Mouse (Mus musculus) small intestine, adult 2 months (tissue): ENCODE measurements around the gene Sycp3. TPM values are rescaled to one million over a fixed set of nuclear protein-coding genes. Genes with fewer than 3 reads are reported as not detected.
"Not testable (repeated sequence)": the region's sequence is repeated elsewhere in the genome, so short reads cannot be mapped to it uniquely, and the experiment has no call there.

Source experiments
- H3K27ac ChIP-seq: fragments of 200-500 bp; 2 replicates; pipeline ENCODE4 v1.5.1; 2012; ENCODE audit warnings: low read depth, low read length, control low read depth, inconsistent platforms; ENCODE audit not compliant: insufficient read depth
- H3K27me3 ChIP-seq: fragments of 200-500 bp; 2 replicates; pipeline ENCODE4 v1.6.1; 2012; ENCODE audit warnings: mild to moderate bottlenecking, moderate library complexity, low read length, inconsistent platforms; ENCODE audit not compliant: control insufficient read depth, insufficient read depth
- H3K36me3 ChIP-seq: fragments of 200-500 bp; 2 replicates; pipeline ENCODE4 v1.6.1; 2012; ENCODE audit warnings: mild to moderate bottlenecking, low read length, control low read depth, inconsistent platforms; ENCODE audit not compliant: control insufficient read depth, insufficient read depth
- H3K4me1 ChIP-seq: fragments of 200-500 bp; 2 replicates; pipeline ENCODE4 v1.6.1; 2012; ENCODE audit warnings: low read length, inconsistent platforms, mixed read lengths; ENCODE audit not compliant: control insufficient read depth, insufficient read depth, insufficient read length
- H3K4me3 ChIP-seq: fragments of 200-500 bp; 2 replicates; pipeline ENCODE4 v1.5.1; 2012; ENCODE audit warnings: low read depth, mild to moderate bottlenecking, control low read depth, inconsistent platforms, low read length, moderate library complexity
- CTCF ChIP-seq: fragments of 200-500 bp; IDR thresholded peaks from 2 replicates; pipeline ENCODE4 v1.5.1; 2012; ENCODE audit warnings: low read depth, mild to moderate bottlenecking, control low read depth, inconsistent platforms, low read length, moderate library complexity, mixed read lengths; ENCODE audit not compliant: insufficient replicate concordance, insufficient read length; ENCODE audit errors: extremely low read depth
- POLR2A ChIP-seq: fragments of 200-500 bp; IDR thresholded peaks from 2 replicates; pipeline ENCODE4 v1.6.1; 2012; ENCODE audit warnings: low read depth, mild to moderate bottlenecking, control low read depth, inconsistent platforms, low read length, moderate library complexity
- WGBS: fragments of 180-500 bp; shearing (Covaris S2); methylation state at CpG from one replicate; pipeline ENCODE4 v1.1.7; 2018; 5-methylcytosine and 5-hydroxymethylcytosine counted together
- polyA plus RNA-seq: library from polyadenylated mRNA; depleted of rRNA; stranded (reverse); fragments of >200 nt; gene quantifications from 2 replicates; pipeline ENCODE4 v1.2.3, GENCODE M21; 2012; rRNA removed

Gene Sycp3
- polyA plus RNA-seq, 1 experiment: not detected

DNA sequence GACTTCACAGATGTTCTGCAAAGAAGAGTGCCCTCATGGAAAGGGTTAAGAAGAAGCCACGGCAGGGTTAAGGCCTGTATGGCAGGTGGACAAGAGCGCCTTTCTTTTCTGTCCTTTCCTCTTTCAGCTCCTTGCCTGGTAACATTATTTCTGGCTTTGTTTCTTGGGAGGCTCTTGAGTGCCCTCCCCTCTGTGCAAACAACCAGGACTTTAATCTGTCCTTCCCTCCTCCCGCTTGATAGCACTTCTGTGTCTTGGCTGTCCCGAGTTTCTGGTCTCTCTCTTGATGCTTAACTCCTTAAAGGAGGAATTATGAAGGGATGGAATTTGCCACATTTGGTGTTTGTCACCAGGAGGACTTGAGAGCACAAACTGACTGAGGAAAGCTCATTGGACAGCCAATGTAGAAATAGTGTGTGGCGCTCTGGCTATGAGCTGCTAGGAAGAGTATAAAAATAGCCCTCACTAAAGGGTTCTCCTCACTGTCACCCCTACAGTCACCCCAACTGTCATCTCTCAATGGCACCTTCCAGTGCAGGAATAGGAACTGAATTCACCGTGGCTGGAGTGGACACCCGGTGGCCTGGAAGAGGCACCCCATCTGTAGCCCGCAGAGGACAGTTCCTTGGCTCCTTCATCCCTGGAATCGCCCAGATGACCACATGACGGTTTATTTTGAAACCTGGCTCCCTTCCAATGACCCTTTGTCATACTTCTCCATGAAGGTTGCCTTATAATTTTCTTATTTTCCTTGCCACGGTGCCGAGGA lies 51.3 kb downstream of the Sycp3 start:
- TF ChIP-seq POLR2A (no peak), CTCF (no peak)
- no peaks in the 10 kb centered on the region for H3K27me3 ChIP-seq
- H3K27ac ChIP-seq: peak overlapping the region; percentile 60
- no peak overlapping the region for H3K4me3 ChIP-seq
- no peaks in the 10 kb centered on the region for H3K36me3 ChIP-seq
- WGBS: 22% methylated on average over 12 of the region's 12 CpGs
- peaks cover 19% of the 10 kb centered on the region; the same call in 1 of the 2 replicates for H3K4me1 ChIP-seq

DNA sequence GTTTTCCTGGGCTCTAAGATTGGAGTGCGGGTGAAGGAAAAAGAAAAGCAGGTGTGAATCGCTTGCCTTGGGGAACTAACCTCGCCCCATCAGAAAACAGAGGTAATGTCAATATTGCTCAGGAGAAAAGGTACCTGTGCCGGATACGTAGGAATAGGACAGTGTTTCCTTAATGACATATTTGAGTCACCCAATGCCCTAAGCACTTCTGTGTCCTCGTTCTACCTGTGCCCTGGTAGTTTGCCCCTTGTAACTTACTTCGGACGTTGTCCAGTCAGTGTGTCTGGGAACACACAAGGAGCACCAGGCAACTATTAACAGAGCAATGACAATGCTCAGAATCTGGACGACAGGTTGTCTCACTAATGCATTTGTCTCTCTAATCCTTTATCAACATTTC lies 52.0 kb downstream of the Sycp3 start:
- Histone ChIP-seq H3K4me1 (peaks cover 16% of the 10 kb centered on the region; the same call in 1 of the 2 replicates), H3K27me3 (no peaks in the 10 kb centered on the region), H3K27ac (peak overlapping the region; percentile 60; the same call in 1 of the 2 replicates), H3K4me3 (no peak overlapping the region), H3K36me3 (no peaks in the 10 kb centered on the region)
- WGBS: 24% methylated on average over 9 of the region's 9 CpGs
- TF ChIP-seq CTCF (no peak), POLR2A (no peak)

DNA sequence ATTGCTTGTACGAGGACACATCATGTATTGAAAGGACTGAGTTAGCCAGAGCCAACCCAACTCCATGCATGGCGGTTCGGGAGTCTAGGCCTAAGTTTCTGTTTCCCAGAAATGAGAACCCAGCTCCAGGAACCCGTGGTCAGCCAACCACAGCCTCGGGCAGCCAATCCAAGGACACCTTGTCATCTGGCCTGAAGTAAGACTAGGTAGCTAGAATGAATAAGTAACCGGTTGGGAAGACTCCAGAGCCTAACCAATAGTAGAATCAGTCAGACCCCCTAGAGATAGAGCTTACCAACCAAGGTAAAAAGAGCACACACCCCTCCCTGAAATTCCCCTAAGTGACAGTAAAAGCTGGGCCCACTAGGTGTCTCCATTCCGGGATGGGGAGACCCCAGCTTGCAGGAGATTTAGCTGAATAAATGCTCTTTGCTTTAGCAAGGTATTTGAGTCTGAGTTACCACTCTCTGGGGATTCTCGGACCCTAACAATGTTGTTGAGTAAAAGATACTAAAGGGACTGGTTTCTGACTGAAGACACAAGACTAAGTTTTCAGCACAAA lies 54.3 kb downstream of the Sycp3 start:
- Histone ChIP-seq H3K36me3 (no peaks in the 10 kb centered on the region), H3K27me3 (no peaks in the 10 kb centered on the region), H3K27ac (no peak overlapping the region), H3K4me1 (peaks cover 11% of the 10 kb centered on the region; the same call in 1 of the 2 replicates), H3K4me3 (no peak overlapping the region)
- TF ChIP-seq POLR2A (no peak), CTCF (no peak)
- WGBS: 80% methylated on average over 8 of the region's 8 CpGs

DNA sequence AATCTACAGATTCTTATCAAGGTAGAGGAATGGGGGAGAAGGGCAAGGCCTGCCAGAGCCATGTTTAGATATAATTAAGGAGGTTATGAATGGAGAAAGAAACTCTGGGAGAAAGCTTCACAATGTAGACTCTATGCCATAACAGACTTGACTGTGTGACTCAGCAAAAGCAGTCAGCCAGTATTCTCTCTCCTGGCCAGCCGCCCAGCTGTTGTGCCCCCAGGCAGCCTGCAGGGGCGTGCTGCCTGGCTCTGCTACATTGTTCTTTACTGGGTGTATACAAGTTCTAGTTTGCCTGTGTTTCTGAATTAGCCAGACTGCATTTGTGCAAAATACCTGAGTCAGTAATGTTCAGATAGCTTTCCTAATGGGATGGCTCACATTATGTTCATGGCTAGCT lies 55.1 kb downstream of the Sycp3 start:
- H3K27ac ChIP-seq: no peak overlapping the region
- H3K36me3 ChIP-seq: no peaks in the 10 kb centered on the region
- no peak overlapping the region for H3K4me3 ChIP-seq
- peaks cover 11% of the 10 kb centered on the region; the same call in 1 of the 2 replicates for H3K4me1 ChIP-seq
- TF ChIP-seq CTCF: peak; percentile 47; the same call in 1 of the 2 replicates
- TF ChIP-seq POLR2A: no peak
- no peaks in the 10 kb centered on the region for H3K27me3 ChIP-seq
- WGBS: 35% methylated on average over 2 of the region's 2 CpGs

DNA sequence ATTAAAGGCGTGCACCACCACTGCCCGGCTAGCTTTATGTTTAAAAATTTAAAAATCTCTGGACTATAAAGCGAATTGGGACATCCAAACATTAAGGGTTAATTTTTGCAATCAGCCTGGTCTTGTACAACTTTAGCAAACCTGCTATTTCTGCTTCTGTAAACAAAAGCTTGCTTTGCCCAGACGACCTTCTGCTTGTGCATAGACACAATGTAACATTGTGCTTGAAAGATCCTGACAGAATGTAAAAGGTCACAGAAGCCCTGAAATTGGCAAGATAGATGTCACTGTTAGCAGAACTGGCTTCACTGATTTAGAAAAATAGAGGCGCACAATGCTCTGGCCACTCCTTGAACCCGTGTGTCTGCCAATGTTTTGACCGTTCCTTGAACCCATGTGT lies 55.7 kb downstream of the Sycp3 start:
- H3K27me3 ChIP-seq, H3K4me3 ChIP-seq, H3K27ac ChIP-seq, H3K36me3 ChIP-seq: not testable (repeated sequence)
- peaks cover 11% of the 10 kb centered on the region; the same call in 1 of the 2 replicates for H3K4me1 ChIP-seq
- 85% methylated on average over 7 of the region's 7 CpGs for WGBS

DNA sequence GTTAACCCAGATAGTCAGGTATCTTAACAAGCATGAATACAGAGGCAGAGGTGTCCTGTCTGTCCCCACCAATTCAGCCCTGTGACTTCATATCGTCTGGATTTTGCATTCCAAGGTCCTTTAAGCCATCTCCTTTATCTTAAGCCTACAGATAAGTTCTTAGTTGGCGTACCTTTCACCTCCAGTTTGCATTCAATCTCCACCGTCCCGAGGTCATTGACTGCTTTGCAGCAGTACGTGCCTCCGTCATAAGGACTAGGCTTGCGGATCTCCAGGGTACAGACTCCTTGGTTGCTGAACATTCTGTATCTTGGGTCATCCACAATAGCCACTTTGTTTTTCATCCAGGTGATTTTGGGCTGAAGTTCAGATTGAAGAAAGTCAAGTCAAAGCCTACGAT lies 63.4 kb downstream of the Sycp3 start:
- H3K4me3 ChIP-seq: no peak overlapping the region
- no peak overlapping the region for H3K27ac ChIP-seq
- no peaks in the 10 kb centered on the region for H3K36me3 ChIP-seq
- no peaks in the 10 kb centered on the region for H3K4me1 ChIP-seq
- no peak for TF ChIP-seq POLR2A
- TF ChIP-seq CTCF: no peak
- H3K27me3 ChIP-seq: no peaks in the 10 kb centered on the region
- 40% methylated on average over 8 of the region's 8 CpGs for WGBS

Other genes starting within 250 kb of the Sycp3 start
- gene Dram1, start 80.5 kb upstream of the Sycp3 start, polyA plus RNA-seq: 3.6 and 4.6 TPM in 2 replicates
- 4.5 and 6.1 TPM in 2 replicates for gene Gnptab, start 80.4 kb upstream of the Sycp3 start, polyA plus RNA-seq
- gene Chpt1, start 44.5 kb downstream of the Sycp3 start, polyA plus RNA-seq: 90.5 and 98.9 TPM in 2 replicates
- 0.17 TPM in 1 of 2 replicates, not detected in the other for gene Mybpc1, start 145.6 kb downstream of the Sycp3 start, polyA plus RNA-seq
- gene Spic, start 225.4 kb downstream of the Sycp3 start, polyA plus RNA-seq: not detected in 2 replicates